Mouse (Mus musculus): ENCODE measurements around the gene Emb. TPM values are rescaled to one million over a fixed set of nuclear protein-coding genes. Genes with fewer than 3 reads are reported as not detected.
"Not testable (repeated sequence)": the region's sequence is repeated elsewhere in the genome, so short reads cannot be mapped to it uniquely, and the experiment has no call there.

Gene Emb
- total RNA-seq (2021): 10 to 100 TPM; 25.7 to 29.9 TPM
- long read RNA-seq, experiment 1, transcript Emb-201 (9 exons, 2,923 nt): major isoform, 14 of 30 reads
- long read RNA-seq, experiment 1, transcript Emb-202 (1 exons, 2,136 nt): minor isoform, 5 of 30 reads
- long read RNA-seq, experiment 1, partial matches to known transcripts: 3 of 30 reads
- long read RNA-seq, experiment 1, other reads (novel, unspliced or antisense): 8 of 30 reads
- long read RNA-seq, experiment 2, transcript Emb-201 (9 exons, 2,923 nt): major isoform, 21 of 38 reads
- long read RNA-seq, experiment 2, transcript Emb-202 (1 exons, 2,136 nt): minor isoform, 10 of 38 reads
- long read RNA-seq, experiment 2, partial matches to known transcripts: 4 of 38 reads
- long read RNA-seq, experiment 2, other reads (novel, unspliced or antisense): 3 of 38 reads

- Histone ChIP-seq H3K27ac (no peak within 1 kb of the TSS), H3K4me3 (no peak within 1 kb of the TSS)
- TF ChIP-seq CTCF (conservative IDR thresholded peaks at IDR 0.05): no peak
- DNase-seq (ENCODE audit: low spot score in 2 of 2): no peak
Measured at GRCm38 (mm10) chr13:117208236-117208635, at the start of gene Emb. Gene Emb (plus strand): TSS chr13:117208536.

- no peak for DNase-seq (ENCODE audit: low spot score in 2 of 2)
Measured at GRCm38 (mm10) chr13:117163906-117164305, 44.4 kb upstream of the Emb start.

GRCm38 (mm10) chr13:117165071-117165470 lies 43.3 kb upstream of the Emb start:
- DNase-seq (ENCODE audit: low spot score in 2 of 2): no peak

More at GRCm38 (mm10) chr13:117163906-117164305, 44.4 kb upstream of the Emb start:
- Histone ChIP-seq H3K27ac (no peak overlapping the region), H3K4me3 (no peak overlapping the region)
- TF ChIP-seq CTCF (conservative IDR thresholded peaks at IDR 0.05): no peak

GRCm38 (mm10) chr13:117180912-117181311 lies 27.4 kb upstream of the Emb start:
- DNase-seq (ENCODE audit: low spot score in 2 of 2); H3K27ac ChIP-seq; H3K4me3 ChIP-seq: not testable (repeated sequence)

More at GRCm38 (mm10) chr13:117165071-117165470, 43.3 kb upstream of the Emb start:
- Histone ChIP-seq H3K4me3 (no peak overlapping the region), H3K27ac (no peak overlapping the region)
- peak; percentile 56 for TF ChIP-seq CTCF (conservative IDR thresholded peaks at IDR 0.05)

- Histone ChIP-seq H3K4me3 (no peak overlapping the region), H3K27ac (no peak overlapping the region)
- DNase-seq (ENCODE audit: low spot score in 2 of 2): no peak
- no peak for TF ChIP-seq CTCF (conservative IDR thresholded peaks at IDR 0.05)
Measured at GRCm38 (mm10) chr13:117183288-117183687, 25.0 kb upstream of the Emb start.

- no peak for DNase-seq (ENCODE audit: low spot score in 2 of 2)
- no peak for TF ChIP-seq CTCF (conservative IDR thresholded peaks at IDR 0.05)
- Histone ChIP-seq H3K27ac (no peak overlapping the region), H3K4me3 (no peak overlapping the region)
Measured at GRCm38 (mm10) chr13:117185329-117185728, 23.0 kb upstream of the Emb start.

- no peak overlapping the region for H3K27ac ChIP-seq
- H3K4me3 ChIP-seq: no peak overlapping the region
- no peak for DNase-seq (ENCODE audit: low spot score in 2 of 2)
- no peak for TF ChIP-seq CTCF (conservative IDR thresholded peaks at IDR 0.05)
Measured at GRCm38 (mm10) chr13:117192161-117192560, 16.2 kb upstream of the Emb start.

GRCm38 (mm10) chr13:117193422-117193983 lies 14.8 kb upstream of the Emb start:
- Histone ChIP-seq H3K4me3 (no peak overlapping the region), H3K27ac (no peak overlapping the region)
- TF ChIP-seq CTCF (conservative IDR thresholded peaks at IDR 0.05): no peak
- DNase-seq (ENCODE audit: low spot score in 2 of 2): no peak

- no peak for DNase-seq (ENCODE audit: low spot score in 2 of 2)
- no peak for TF ChIP-seq CTCF (conservative IDR thresholded peaks at IDR 0.05)
- H3K4me3 ChIP-seq: no peak overlapping the region
- no peak overlapping the region for H3K27ac ChIP-seq
Measured at GRCm38 (mm10) chr13:117195569-117196495, 12.5 kb upstream of the Emb start.

GRCm38 (mm10) chr13:117197666-117198065 lies 10.7 kb upstream of the Emb start:
- no peak overlapping the region for H3K27ac ChIP-seq
- no peak for TF ChIP-seq CTCF (conservative IDR thresholded peaks at IDR 0.05)
- no peak for DNase-seq (ENCODE audit: low spot score in 2 of 2)
- H3K4me3 ChIP-seq: no peak overlapping the region

- no peak overlapping the region for H3K4me3 ChIP-seq
- DNase-seq (ENCODE audit: low spot score in 2 of 2): peak; percentile 34 to 78
- H3K27ac ChIP-seq: no peak overlapping the region
- TF ChIP-seq CTCF (conservative IDR thresholded peaks at IDR 0.05): peak; percentile 89
Measured at GRCm38 (mm10) chr13:117198402-117199083, 9.8 kb upstream of the Emb start.

GRCm38 (mm10) chr13:117202755-117203471 lies 5.4 kb upstream of the Emb start:
- peak in 1 of 2 experiments; percentile 35 for DNase-seq (ENCODE audit: low spot score in 2 of 2)
- peak; percentile 83 for TF ChIP-seq CTCF (conservative IDR thresholded peaks at IDR 0.05)

More at GRCm38 (mm10) chr13:117202755-117203471, 5.4 kb upstream of the Emb start:
- Histone ChIP-seq H3K27ac (no peak overlapping the region), H3K4me3 (no peak overlapping the region)
